Mouse (Mus musculus) hindbrain, embryonic 16.5 days (tissue): ENCODE results near the gene Phox2a. TPM values are rescaled to one million over a fixed set of nuclear protein-coding genes. Genes with fewer than 3 reads are reported as not detected.
A peak's percentile ranks its signal among the peaks of the same experiment; 100 is the strongest.

ENCODE experiments used
- ATAC-seq: fragments of 200-750 bp; cut with Nextera tagmentation; 2 replicates; pipeline ENCODE4 v1.8.0; 2017; ENCODE audit warnings: moderate TSS enrichment, moderate library complexity
- H3K27ac ChIP-seq: fragments of 300-500 bp; sonication (generic); 2 replicates; pipeline ENCODE4 v1.5.1; 2014; ENCODE audit warnings: low read depth, mild to moderate bottlenecking, control low read depth, low read length, moderate library complexity
- H3K27me3 ChIP-seq: fragments of 300-500 bp; sonication (generic); replicated peaks from 2 replicates; pipeline ENCODE4 v1.6.1; 2014; ENCODE audit warnings: low read length; ENCODE audit not compliant: control insufficient read depth, insufficient read depth
- H3K36me3 ChIP-seq: fragments of 300-500 bp; sonication (generic); 2 replicates; pipeline ENCODE4 v1.6.1; 2014; ENCODE audit warnings: mild to moderate bottlenecking, low read length, moderate library complexity, mixed read lengths; ENCODE audit not compliant: control insufficient read depth, insufficient read depth
- H3K4me1 ChIP-seq: fragments of 300-500 bp; sonication (generic); 2 replicates; pipeline ENCODE4 v1.6.1; 2014; ENCODE audit warnings: low read depth, low read length; ENCODE audit not compliant: control insufficient read depth, insufficient read depth
- H3K4me2 ChIP-seq: fragments of 300-500 bp; sonication (generic); 2 replicates; pipeline ENCODE4 v1.6.1; 2014; ENCODE audit warnings: mild to moderate bottlenecking, low read length, control low read depth, moderate library complexity
- H3K4me3 ChIP-seq: fragments of 300-500 bp; sonication (generic); 2 replicates; pipeline ENCODE4 v1.5.1; 2014; ENCODE audit warnings: mild to moderate bottlenecking, low read length, control low read depth, moderate library complexity
- H3K9ac ChIP-seq: fragments of 300-500 bp; sonication (generic); 2 replicates; pipeline ENCODE4 v1.6.1; 2014; ENCODE audit warnings: low read depth, mild to moderate bottlenecking, control low read depth, low read length, moderate library complexity
- H3K9me3 ChIP-seq: fragments of 300-500 bp; sonication (generic); 2 replicates; pipeline ENCODE4 v1.6.1; 2014; ENCODE audit warnings: mild to moderate bottlenecking, low read length, moderate library complexity; ENCODE audit not compliant: control insufficient read depth
- WGBS: fragments of 180-500 bp; shearing (Covaris S2); extraction: QIAGEN DNeasy Blood & Tissue Kit; methylation state at CpG from one replicate; pipeline ENCODE4 v1.1.7; 2014; 5-methylcytosine and 5-hydroxymethylcytosine counted together
- polyA plus RNA-seq: library from polyadenylated mRNA; unstranded; fragments of >200 nt; fragmentation: Nextera tagmentation; extraction: Ambion mirVana; gene quantifications from 2 replicates; pipeline ENCODE4 v1.2.1, GENCODE M21; 2015

Gene Phox2a
- 1.1 and 1.8 TPM in 2 replicates for polyA plus RNA-seq

DNA sequence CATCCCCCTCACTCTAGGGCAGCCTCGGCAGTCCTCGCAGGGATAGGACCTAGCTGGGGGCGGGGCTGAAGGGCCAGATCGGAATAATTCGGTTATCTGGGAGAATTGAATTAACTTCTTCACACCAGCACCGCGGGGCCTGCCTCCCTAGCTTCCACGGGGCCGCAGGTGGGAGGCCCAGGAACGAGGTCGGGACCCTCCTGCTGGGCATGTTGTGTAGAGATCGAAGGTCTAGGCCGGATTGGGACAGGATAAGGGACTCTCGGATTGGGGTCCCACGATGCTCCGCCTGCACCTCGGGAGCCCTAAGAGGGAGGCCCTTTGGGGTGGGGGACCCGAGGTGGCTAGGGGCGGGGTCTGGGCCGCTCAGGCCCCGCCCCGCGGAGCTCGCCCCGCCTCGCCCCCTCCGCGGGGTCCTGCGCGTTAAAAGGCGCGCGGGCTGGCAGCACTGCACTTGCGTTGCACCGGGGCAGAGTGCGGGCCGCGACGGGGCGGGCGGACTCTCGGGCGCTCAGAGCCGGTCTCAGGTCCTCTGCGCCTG is at the start of gene Phox2a:
TSS of gene Phox2a (plus strand) at position 453 of the 541 bp plus-strand sequence.
- H3K27ac ChIP-seq = no peak within 1 kb of the TSS
- no peaks in the 10 kb centered on the region for H3K9me3 ChIP-seq
- peaks cover 20% of the 10 kb centered on the region for H3K4me1 ChIP-seq
- H3K9ac ChIP-seq = peak within 1 kb of the TSS; percentile 15; the same call in 1 of the 2 replicates
- peak within 1 kb of the TSS; percentile 52 for H3K4me2 ChIP-seq
- peaks cover 60% of the 10 kb centered on the region for H3K27me3 ChIP-seq
- H3K36me3 ChIP-seq = no peaks in the 10 kb centered on the region
- H3K4me3 ChIP-seq = peak within 1 kb of the TSS; percentile 31
- WGBS = 2% methylated on average over 35 of the region's 45 CpGs
- no peak for ATAC-seq

DNA sequence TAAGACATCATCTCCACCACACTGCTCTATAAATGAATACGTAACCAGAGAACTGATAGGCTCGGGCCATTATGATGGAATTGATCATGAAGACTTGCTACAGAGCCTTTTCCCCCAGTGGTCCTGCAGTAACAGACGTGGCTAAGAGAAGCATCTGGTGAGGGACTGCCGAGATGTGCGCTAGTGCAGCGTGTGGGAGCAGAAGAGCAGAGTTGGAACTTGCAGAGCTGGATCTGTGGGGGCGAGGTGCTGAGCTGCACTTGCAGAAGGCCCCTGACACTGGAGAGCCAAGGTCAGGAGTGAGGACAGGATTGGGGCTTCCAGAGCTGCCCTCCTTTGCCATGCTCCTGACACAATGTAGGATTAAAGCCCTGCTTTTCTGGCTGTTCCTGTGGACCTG is 48.1 kb upstream of the Phox2a start:
- no peak for ATAC-seq
- 61% methylated on average over 7 of the region's 7 CpGs for WGBS

GRCm38 (mm10) chr7:101771604-101772003 is 46.5 kb upstream of the Phox2a start:
- ATAC-seq = no peak

More for the DNA sequence above, 48.1 kb upstream of the Phox2a start:
- no peak overlapping the region for H3K27ac ChIP-seq
- no peak overlapping the region for H3K4me2 ChIP-seq
- H3K4me3 ChIP-seq = no peak overlapping the region
- no peaks in the 10 kb centered on the region for H3K27me3 ChIP-seq
- no peaks in the 10 kb centered on the region for H3K36me3 ChIP-seq
- no peaks in the 10 kb centered on the region for H3K9me3 ChIP-seq
- H3K9ac ChIP-seq = no peak overlapping the region
- H3K4me1 ChIP-seq = peaks cover 4% of the 10 kb centered on the region

GRCm38 (mm10) chr7:101772687-101773086 is 45.4 kb upstream of the Phox2a start:
- H3K36me3 ChIP-seq = no peaks in the 10 kb centered on the region
- H3K9ac ChIP-seq = no peak overlapping the region
- no peak overlapping the region for H3K4me2 ChIP-seq
- no peaks in the 10 kb centered on the region for H3K9me3 ChIP-seq
- H3K4me3 ChIP-seq = no peak overlapping the region
- 34% methylated on average over 8 of the region's 8 CpGs for WGBS
- no peaks in the 10 kb centered on the region for H3K27me3 ChIP-seq
- ATAC-seq = peak; percentile 70
- H3K4me1 ChIP-seq = peaks cover 4% of the 10 kb centered on the region
- no peak overlapping the region for H3K27ac ChIP-seq

More at GRCm38 (mm10) chr7:101771604-101772003, 46.5 kb upstream of the Phox2a start:
- Histone ChIP-seq H3K4me1 (peaks cover 4% of the 10 kb centered on the region), H3K27me3 (no peaks in the 10 kb centered on the region), H3K36me3 (no peaks in the 10 kb centered on the region), H3K9me3 (no peaks in the 10 kb centered on the region), H3K9ac (no peak overlapping the region), H3K4me3 (no peak overlapping the region), H3K27ac (no peak overlapping the region), H3K4me2 (no peak overlapping the region)
- 74% methylated on average over 1 of the region's 1 CpGs for WGBS

DNA sequence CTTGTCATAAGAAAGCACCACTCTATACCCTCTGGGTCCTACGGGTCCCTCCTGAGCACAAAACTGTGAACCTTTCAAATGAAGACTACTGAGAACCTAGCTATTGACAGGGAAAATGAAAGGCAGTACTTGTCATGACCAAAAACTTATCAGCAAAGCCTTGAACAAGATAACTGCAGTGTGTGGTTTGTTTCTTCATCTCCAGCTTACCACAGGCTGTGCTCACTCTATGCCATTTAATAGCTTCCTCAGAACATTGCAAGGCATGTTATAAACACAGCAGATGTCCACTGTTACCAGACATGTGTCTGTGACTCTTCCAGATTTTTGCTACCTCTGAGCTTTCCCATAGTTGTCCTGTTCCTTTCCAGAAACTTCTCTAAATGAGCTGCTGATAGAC is 41.1 kb upstream of the Phox2a start:
- H3K27ac ChIP-seq = no peak overlapping the region
- H3K4me3 ChIP-seq = no peak overlapping the region
- no peak for ATAC-seq
- no peaks in the 10 kb centered on the region for H3K27me3 ChIP-seq
- no peak overlapping the region for H3K4me2 ChIP-seq
- no peaks in the 10 kb centered on the region for H3K9me3 ChIP-seq
- peaks cover 11% of the 10 kb centered on the region for H3K36me3 ChIP-seq
- no peak overlapping the region for H3K9ac ChIP-seq
- no peaks in the 10 kb centered on the region; the same call in 1 of the 2 replicates for H3K4me1 ChIP-seq
- WGBS = 96% methylated on average over 1 of the region's 1 CpGs

DNA sequence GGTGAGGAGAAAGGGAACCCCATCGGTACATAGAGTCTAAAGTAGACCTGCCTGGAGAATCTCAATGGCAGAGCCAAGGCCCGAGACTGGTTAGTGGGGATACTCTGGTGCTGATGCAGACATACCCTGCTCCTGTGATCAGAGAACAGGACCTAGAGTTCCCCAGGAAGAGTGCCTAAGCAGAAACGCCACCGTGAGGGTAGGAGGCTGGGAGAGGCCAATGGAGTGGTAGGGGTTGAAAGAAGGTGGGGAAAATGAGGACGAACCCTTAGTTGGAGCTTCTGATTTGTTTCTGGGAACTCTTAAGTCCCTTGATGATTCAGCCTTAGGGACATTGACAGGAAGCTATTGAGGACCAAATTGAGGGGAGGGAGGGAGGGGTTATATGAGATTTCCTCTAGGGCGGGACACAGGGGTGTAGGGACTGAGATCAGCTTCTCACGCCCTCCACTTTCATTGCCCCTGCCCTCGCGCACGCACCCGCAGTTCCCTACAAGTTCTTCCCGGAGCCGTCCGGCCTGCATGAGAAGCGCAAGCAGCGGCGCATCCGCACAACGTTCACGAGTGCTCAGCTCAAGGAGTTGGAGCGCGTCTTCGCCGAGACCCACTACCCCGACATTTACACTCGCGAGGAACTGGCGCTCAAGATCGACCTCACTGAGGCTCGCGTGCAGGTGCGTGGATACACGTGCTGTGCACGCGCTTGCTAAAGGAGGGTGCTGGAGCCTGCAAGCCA is 2.4 kb downstream of the Phox2a start:
- no peak for ATAC-seq
- 3% methylated on average over 35 of the region's 35 CpGs for WGBS
- H3K9ac ChIP-seq = peak overlapping the region; percentile 11; the same call in 1 of the 2 replicates
- no peaks in the 10 kb centered on the region for H3K36me3 ChIP-seq
- peaks cover 70% of the 10 kb centered on the region for H3K27me3 ChIP-seq
- H3K4me3 ChIP-seq = peak overlapping the region; percentile 40
- H3K27ac ChIP-seq = no peak overlapping the region
- H3K9me3 ChIP-seq = no peaks in the 10 kb centered on the region
- H3K4me2 ChIP-seq = peak overlapping the region; percentile 83
- H3K4me1 ChIP-seq = peaks cover 20% of the 10 kb centered on the region

GRCm38 (mm10) chr7:101821571-101822501 is 3.7 kb downstream of the Phox2a start:
- peak; percentile 74 for ATAC-seq
- Histone ChIP-seq H3K4me1 (peaks cover 20% of the 10 kb centered on the region), H3K36me3 (no peaks in the 10 kb centered on the region)

DNA sequence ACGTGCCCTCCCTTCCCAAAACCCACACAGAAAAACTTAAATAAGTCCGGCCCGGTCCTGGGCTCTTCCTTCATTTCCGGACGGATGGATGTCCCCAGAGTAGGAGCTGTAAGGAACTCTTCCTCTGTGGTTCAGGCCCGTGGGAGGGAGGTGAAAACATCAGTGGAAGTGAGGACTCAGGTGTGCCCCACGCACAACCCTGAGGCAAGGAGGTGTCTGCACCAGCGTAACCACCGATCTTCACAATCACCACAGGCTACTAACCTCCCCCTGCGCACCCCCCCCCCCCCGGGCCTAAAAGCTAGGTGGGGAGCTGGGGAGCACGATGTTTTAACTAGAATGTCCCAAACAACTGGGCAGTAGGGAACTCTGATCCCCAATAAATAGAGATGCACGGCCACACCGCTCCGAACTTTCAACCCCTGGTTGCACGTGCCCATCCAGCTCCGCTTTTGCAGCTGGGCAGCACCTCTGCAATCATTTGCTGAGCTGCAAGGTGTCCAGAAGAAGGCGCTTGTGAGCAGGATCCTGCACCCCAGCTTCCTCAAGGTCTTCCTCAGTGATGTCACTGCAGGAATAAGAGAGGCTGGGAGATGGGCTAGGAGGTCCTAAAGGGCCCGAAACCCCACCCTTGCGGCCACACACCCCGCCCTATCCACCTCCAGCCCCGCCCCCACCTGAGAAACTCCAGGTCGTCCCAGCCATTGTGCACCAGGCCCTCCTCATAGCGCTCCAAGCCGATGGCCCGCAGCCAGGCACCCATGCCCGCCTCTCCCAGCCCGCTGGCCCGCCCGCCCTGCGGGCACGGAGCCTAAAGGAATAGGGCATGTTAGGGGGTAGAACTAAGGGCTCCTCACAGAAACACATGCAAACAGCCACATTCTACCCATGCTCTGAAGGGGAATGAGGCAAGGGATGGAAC is 5.0 kb downstream of the Phox2a start:
- no peaks in the 10 kb centered on the region for H3K9me3 ChIP-seq
- no peak overlapping the region for H3K4me2 ChIP-seq
- ATAC-seq = peak; percentile 24; the same call in 1 of the 2 replicates
- WGBS = 34% methylated on average over 32 of the region's 32 CpGs
- no peak overlapping the region for H3K27ac ChIP-seq
- peaks cover 54% of the 10 kb centered on the region for H3K27me3 ChIP-seq
- no peak overlapping the region for H3K4me3 ChIP-seq
- H3K4me1 ChIP-seq = peaks cover 17% of the 10 kb centered on the region
- H3K9ac ChIP-seq = no peak overlapping the region
- peaks cover 3% of the 10 kb centered on the region; the same call in 1 of the 2 replicates for H3K36me3 ChIP-seq

More at GRCm38 (mm10) chr7:101821571-101822501, 3.7 kb downstream of the Phox2a start:
- Histone ChIP-seq H3K9me3 (no peaks in the 10 kb centered on the region), H3K4me2 (peak overlapping the region; percentile 83), H3K9ac (peak overlapping the region; percentile 60), H3K27me3 (peaks cover 67% of the 10 kb centered on the region), H3K4me3 (peak overlapping the region; percentile 40), H3K27ac (no peak overlapping the region)
- WGBS = under 1% methylated on average over 68 of the region's 71 CpGs
